In genomic region chr4:149523961-149524360, GRCm38 (mm10) we compare ENCODE assay signal across 25 mouse cellular contexts. TPM values are rescaled to one million over a fixed set of nuclear protein-coding genes. Genes with fewer than 3 reads are reported as not detected.
DNase-seq lines count a peak whose midpoint lies in the region; ATAC-seq lines count a peak whose summit lies in the region.
"Had no signal": no experiment of that assay in that cellular context is flagged by ENCODE, and none has a peak within 500 bp of the region (broad histone marks: within the 10 kb centered on the region; RNA-seq: fewer than 3 reads in every experiment).

No protein-coding gene starts in this region.

- H3K4me3 ChIP-seq in heart, embryonic 13.5 days = no peak overlapping the region
- H3K4me3 ChIP-seq in heart, embryonic 10.5 days = no peak overlapping the region
- no peak overlapping the region for H3K4me3 ChIP-seq in brown adipose tissue, adult 24 weeks (ENCODE audit: insufficient read depth, low read depth, low read length)
- H3K4me3 ChIP-seq: embryonic facial prominence, embryonic 15.5 days; erythroblast, embryonic 14.5 days; forebrain, embryonic 10.5 days; heart, embryonic 15.5 days; hindbrain, embryonic 10.5 days; intestine, embryonic 15.5 days had no signal

- no peaks in the 10 kb centered on the region for H3K36me3 ChIP-seq in heart, embryonic 13.5 days
- H3K36me3 ChIP-seq in heart, embryonic 10.5 days = no peaks in the 10 kb centered on the region
- H3K36me3 ChIP-seq: embryonic facial prominence, embryonic 15.5 days; heart, embryonic 15.5 days; intestine, embryonic 15.5 days had no signal

- peak; percentile 37 for DNase-seq in adrenal gland, postnatal 14 days
- DNase-seq in adrenal gland, postnatal 4 days (ENCODE audit: low spot score in 2 of 2) = no peak
- DNase-seq in heart, embryonic 10.5 days (ENCODE audit: low spot score) = no peak
- DNase-seq in adrenal gland, postnatal 36 days = peak; percentile 34 to 40
- DNase-seq: cerebellum, adult 11 months; cerebellum, adult 8-10 months; embryo, embryonic 11 days; gastrocnemius, postnatal 25 days; heart, postnatal 14 days; kidney, adult 18-20 months had no signal

- peak overlapping the region; percentile 41; the same call in 1 of the 2 replicates for H3K9ac ChIP-seq in heart, embryonic 13.5 days
- H3K9ac ChIP-seq: embryonic facial prominence, embryonic 15.5 days; heart, embryonic 15.5 days; hindbrain, embryonic 14.5 days; intestine, embryonic 15.5 days had no signal

- H3K4me2 ChIP-seq in heart, embryonic 13.5 days = no peak overlapping the region
- H3K4me2 ChIP-seq: embryonic facial prominence, embryonic 15.5 days; heart, embryonic 15.5 days; hindbrain, embryonic 14.5 days; intestine, embryonic 15.5 days had no signal

- H3K9me3 ChIP-seq in heart, embryonic 13.5 days = no peaks in the 10 kb centered on the region
- H3K9me3 ChIP-seq in heart, embryonic 10.5 days = no peaks in the 10 kb centered on the region
- H3K9me3 ChIP-seq: embryonic facial prominence, embryonic 15.5 days; forebrain, embryonic 10.5 days; heart, embryonic 15.5 days; hindbrain, embryonic 10.5 days; intestine, embryonic 15.5 days had no signal

- ATAC-seq in heart, embryonic 13.5 days (ENCODE audit: extremely low read depth, insufficient number of reproducible peaks, low FRiP score, low TSS enrichment) = no peak
- ATAC-seq: forebrain, embryonic 16.5 days; intestine, embryonic 15.5 days had no signal

- WGBS in heart, embryonic 13.5 days = 83% methylated on average over 6 of the region's 6 CpGs
- WGBS in heart, embryonic 10.5 days = 82% methylated on average over 6 of the region's 6 CpGs

- peaks cover 84% of the 10 kb centered on the region for H3K4me1 ChIP-seq in heart, embryonic 13.5 days
- H3K4me1 ChIP-seq in heart, embryonic 10.5 days = peaks cover 74% of the 10 kb centered on the region
- peaks cover 46% of the 10 kb centered on the region for H3K4me1 ChIP-seq in brown adipose tissue, adult 24 weeks (ENCODE audit: control insufficient read depth, insufficient read depth, insufficient read length, low read length)

- no peak overlapping the region for H3K27ac ChIP-seq in heart, embryonic 13.5 days (replicated peaks)
- no peak overlapping the region; the same call in 1 of the 2 replicates for H3K27ac ChIP-seq in heart, embryonic 10.5 days
- peak overlapping the region; percentile 48 for H3K27ac ChIP-seq in brown adipose tissue, adult 24 weeks (replicated peaks; ENCODE audit: low read depth, low read length)
- H3K27ac ChIP-seq: embryonic facial prominence, embryonic 15.5 days; forebrain, embryonic 10.5 days; hindbrain, embryonic 14.5 days; intestine, embryonic 15.5 days had no signal

- no peaks in the 10 kb centered on the region for H3K27me3 ChIP-seq in heart, embryonic 13.5 days (replicated peaks)
- no peaks in the 10 kb centered on the region for H3K27me3 ChIP-seq in heart, embryonic 10.5 days (ENCODE audit: insufficient read depth, poor library complexity, severe bottlenecking)
- H3K27me3 ChIP-seq: embryonic facial prominence, embryonic 15.5 days; heart, embryonic 15.5 days; intestine, embryonic 15.5 days had no signal

RNA-seq across cellular contexts. Expression of gene Ctnnbip1, which starts 5.9 kb away (rescaled TPM):
- total RNA-seq in adrenal gland, postnatal 14 days (2021) = 31.8 and 34.5 TPM in 2 replicates
- 10 to 100 TPM; 44.7 to 44.8 TPM for total RNA-seq in adrenal gland, postnatal 4 days (2021)
- polyA plus RNA-seq in heart, embryonic 13.5 days (2015; fragmentation: Nextera tagmentation; extraction: Ambion mirVana) = 33.4 and 36.2 TPM in 2 replicates
- 40.1 and 49.9 TPM in 2 replicates for polyA plus RNA-seq in heart, embryonic 10.5 days (2016; fragmentation: Nextera tagmentation; extraction: Ambion mirVana)
- 10 to 100 TPM; 21.0 to 39.0 TPM for total RNA-seq in adrenal gland, postnatal 36 days (2021)
- polyA plus RNA-seq in brown adipose tissue, adult 24 weeks (2012; ENCODE audit: insufficient read depth, insufficient read length, missing spikeins) = 10.6 and 13.6 TPM in 2 replicates

RNA-seq across cellular contexts. Expression of gene Lzic, which starts 38.9 kb away (rescaled TPM):
- 32.5 and 35.6 TPM in 2 replicates for total RNA-seq in adrenal gland, postnatal 14 days (2021)
- total RNA-seq in adrenal gland, postnatal 4 days (2021) = 10 to 100 TPM; 35.3 to 37.4 TPM
- 28.5 and 34.6 TPM in 2 replicates for polyA plus RNA-seq in heart, embryonic 13.5 days (2015; fragmentation: Nextera tagmentation; extraction: Ambion mirVana)
- polyA plus RNA-seq in heart, embryonic 10.5 days (2016; fragmentation: Nextera tagmentation; extraction: Ambion mirVana) = 38.1 and 46.4 TPM in 2 replicates
- total RNA-seq in adrenal gland, postnatal 36 days (2021) = 10 to 100 TPM; 28.5 to 29.3 TPM
- polyA plus RNA-seq in brown adipose tissue, adult 24 weeks (2012; ENCODE audit: insufficient read depth, insufficient read length, missing spikeins) = 40.2 and 40.9 TPM in 2 replicates

RNA-seq across cellular contexts. Expression of gene Nmnat1, which starts 39.0 kb away (rescaled TPM):
- total RNA-seq in adrenal gland, postnatal 14 days (2021) = 16.1 and 17.9 TPM in 2 replicates
- total RNA-seq in adrenal gland, postnatal 4 days (2021) = 10 to 100 TPM; 10.1 to 12.3 TPM
- 11.1 and 11.9 TPM in 2 replicates for polyA plus RNA-seq in heart, embryonic 13.5 days (2015; fragmentation: Nextera tagmentation; extraction: Ambion mirVana)
- polyA plus RNA-seq in heart, embryonic 10.5 days (2016; fragmentation: Nextera tagmentation; extraction: Ambion mirVana) = 15.9 and 16.9 TPM in 2 replicates
- total RNA-seq in adrenal gland, postnatal 36 days (2021) = 10 to 100 TPM; 16.4 to 17.8 TPM
- polyA plus RNA-seq in brown adipose tissue, adult 24 weeks (2012; ENCODE audit: insufficient read depth, insufficient read length, missing spikeins) = 17.7 and 20.2 TPM in 2 replicates

RNA-seq across cellular contexts. Expression of gene Tmem274, which starts 46.8 kb away (rescaled TPM):
- total RNA-seq in adrenal gland, postnatal 14 days (2021) = not detected in 2 replicates
- total RNA-seq in adrenal gland, postnatal 4 days (2021) = not detected
- 0.51 TPM in 1 of 2 replicates, not detected in the other for polyA plus RNA-seq in heart, embryonic 13.5 days (2015; fragmentation: Nextera tagmentation; extraction: Ambion mirVana)
- 0.30 and 0.49 TPM in 2 replicates for polyA plus RNA-seq in heart, embryonic 10.5 days (2016; fragmentation: Nextera tagmentation; extraction: Ambion mirVana)
- total RNA-seq in adrenal gland, postnatal 36 days (2021) = not detected
- not detected in 2 replicates for polyA plus RNA-seq in brown adipose tissue, adult 24 weeks (2012; ENCODE audit: insufficient read depth, insufficient read length, missing spikeins)
- total RNA-seq: common myeloid progenitor, adult 5-6 weeks; ES-E14; gastrocnemius, postnatal 25 days; granulocyte monocyte progenitor cell, adult 5-6 weeks; heart, postnatal 14 days had no signal
- polyA plus RNA-seq: embryonic facial prominence, embryonic 11.5 days; erythroblast, embryonic 14.5 days; forebrain, embryonic 16.5 days; frontal cortex, adult 2 months; hindbrain, embryonic 14.5 days; intestine, embryonic 15.5 days had no signal

Comparison
In these comparisons a context has a peak if more than half of its experiments do, and no peak if none do; other contexts are left out.
1. DNase-seq: peak in adrenal gland, postnatal 14 days (single experiment) and adrenal gland, postnatal 36 days (2 of 2); none in adrenal gland, postnatal 4 days (0 of 2) and heart, embryonic 10.5 days (single experiment).